Mouse (Mus musculus) olfactory bulb, adult 2 months (tissue): Measurements from ENCODE around the gene Ltbp4.

ENCODE experiments used
- CTCF ChIP-seq: fragments of 200-500 bp; IDR thresholded peaks from 2 replicates; pipeline ENCODE4 v1.5.1; 2012; ENCODE audit warnings: low read depth, mild to moderate bottlenecking, low read length, moderate library complexity; ENCODE audit not compliant: insufficient read depth
- POLR2A ChIP-seq: fragments of 200-500 bp; IDR thresholded peaks from 2 replicates; pipeline ENCODE4 v1.6.1; 2012; ENCODE audit warnings: mild to moderate bottlenecking, low read depth, low read length, moderate library complexity; ENCODE audit not compliant: insufficient read depth

GRCm38 (mm10) chr7:27314393-27314792 is 23.1 kb downstream of the Ltbp4 start:
- TF ChIP-seq CTCF (no peak), POLR2A (no peak)
